Mouse (Mus musculus) bone marrow, adult 2 months (tissue): Measurements from ENCODE around the gene Pla2g3.

Experiments
- CTCF ChIP-seq: fragments of 200-500 bp; IDR thresholded peaks from 2 replicates; pipeline ENCODE4 v1.5.1; 2011; ENCODE audit warnings: low read length, control low read depth; ENCODE audit not compliant: control insufficient read depth, insufficient read depth
- POLR2A ChIP-seq: fragments of 200-500 bp; IDR thresholded peaks from 2 replicates; pipeline ENCODE4 v1.6.1; 2011; ENCODE audit warnings: low read depth, mild to moderate bottlenecking, control low read depth, low read length, borderline replicate concordance; ENCODE audit not compliant: control insufficient read depth

GRCm38 (mm10) chr11:3530731-3531130 is 42.6 kb downstream of the Pla2g3 start:
- TF ChIP-seq CTCF, result no peak
- TF ChIP-seq POLR2A, result no peak
